Mouse (Mus musculus) left cerebral cortex, postnatal 14 days (tissue): ENCODE measurements around the gene Kctd19. TPM values are rescaled to one million over a fixed set of nuclear protein-coding genes. Genes with fewer than 3 reads are reported as not detected.

ENCODE experiments used
- DNase-seq, 2 experiments: peaks; one replicate each; pipeline ENCODE4 v3.0.0; 2021 to 2022; ENCODE audit warnings: low spot score in 2 of 2, mixed read lengths in 1 of 2
- intact Hi-C: fragments of 180-260 bp; cut with DNase I; formaldehyde crosslinking; loops from one replicate; pipeline ENCODE4 v1.15.1; 2025
- long read RNA-seq, 2 experiments: library from polyadenylated mRNA; stranded (forward); transcript quantifications; one replicate each; pipeline ENCODE4 v2.0.0; 2021
- total RNA-seq, 2 experiments: library from RNA; stranded (reverse); gene quantifications; 2 replicates each; pipeline ENCODE4 v1.2.3; 2021

Kctd19 gene
- total RNA-seq = not detected
- long read RNA-seq, experiment 1 = 0 reads
- long read RNA-seq, experiment 2 = 0 reads

DNA sequence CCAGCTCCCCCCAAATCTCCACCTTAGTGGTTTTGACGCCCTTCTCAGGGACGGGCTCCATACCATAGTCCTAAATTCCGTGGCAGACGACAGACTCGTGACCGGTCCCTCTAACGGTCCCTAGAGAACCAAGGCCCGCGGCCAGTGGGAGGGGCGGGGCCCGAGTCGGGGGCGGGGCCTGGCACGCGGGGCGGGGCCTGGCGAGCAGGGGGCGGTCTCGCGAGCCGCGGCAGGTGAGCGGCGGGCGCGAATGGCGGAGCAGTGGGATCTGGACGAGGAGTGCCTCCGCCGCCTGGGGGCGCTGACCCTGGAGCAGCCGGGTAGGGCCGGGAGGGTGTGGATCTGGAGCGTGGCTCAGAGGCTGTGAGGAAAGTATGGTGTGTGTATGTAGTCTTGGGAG, at the start of gene Kctd19, which contains the start of gene Lrrc36:
Gene Kctd19, minus strand, starts transcription at position 112 of the 400 bp plus-strand sequence.
Gene Lrrc36, plus strand, starts transcription at position 181 of the 400 bp plus-strand sequence.
- DNase-seq = no peak
- intact Hi-C loops = no loop called here

- intact Hi-C loops = no loop called here
- DNase-seq = no peak
These were observed 47.9 kb upstream of the Kctd19 start for GRCm38 (mm10) chr8:105461085-105461803.

DNA sequence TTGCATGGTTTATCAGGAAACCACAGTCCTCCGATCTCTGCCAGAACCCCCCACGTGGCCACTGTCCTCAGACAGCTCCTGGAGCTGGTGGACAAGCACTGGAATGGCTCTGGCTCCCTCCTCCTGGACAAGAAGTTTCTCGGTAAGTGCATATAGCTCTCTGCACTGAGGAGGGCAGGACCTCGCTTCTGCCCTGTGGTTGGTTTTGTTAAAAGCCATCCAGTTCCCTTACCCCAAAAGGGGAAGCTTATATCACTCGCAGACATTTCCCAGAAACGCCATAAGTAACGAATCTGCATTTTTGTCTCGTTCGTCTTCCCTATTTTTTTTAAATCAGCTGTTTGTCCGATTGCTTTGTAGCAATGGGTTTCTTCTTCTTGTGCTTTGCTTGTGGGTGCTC, 41.9 kb upstream of the Kctd19 start:
- no peak for DNase-seq
- intact Hi-C loops = no loop called here

GRCm38 (mm10) chr8:105454088-105454487, 40.8 kb upstream of the Kctd19 start:
- intact Hi-C loops = no loop called here
- no peak for DNase-seq

GRCm38 (mm10) chr8:105453296-105453695, 40.0 kb upstream of the Kctd19 start:
- DNase-seq = no peak
- intact Hi-C loops = no loop called here

DNA sequence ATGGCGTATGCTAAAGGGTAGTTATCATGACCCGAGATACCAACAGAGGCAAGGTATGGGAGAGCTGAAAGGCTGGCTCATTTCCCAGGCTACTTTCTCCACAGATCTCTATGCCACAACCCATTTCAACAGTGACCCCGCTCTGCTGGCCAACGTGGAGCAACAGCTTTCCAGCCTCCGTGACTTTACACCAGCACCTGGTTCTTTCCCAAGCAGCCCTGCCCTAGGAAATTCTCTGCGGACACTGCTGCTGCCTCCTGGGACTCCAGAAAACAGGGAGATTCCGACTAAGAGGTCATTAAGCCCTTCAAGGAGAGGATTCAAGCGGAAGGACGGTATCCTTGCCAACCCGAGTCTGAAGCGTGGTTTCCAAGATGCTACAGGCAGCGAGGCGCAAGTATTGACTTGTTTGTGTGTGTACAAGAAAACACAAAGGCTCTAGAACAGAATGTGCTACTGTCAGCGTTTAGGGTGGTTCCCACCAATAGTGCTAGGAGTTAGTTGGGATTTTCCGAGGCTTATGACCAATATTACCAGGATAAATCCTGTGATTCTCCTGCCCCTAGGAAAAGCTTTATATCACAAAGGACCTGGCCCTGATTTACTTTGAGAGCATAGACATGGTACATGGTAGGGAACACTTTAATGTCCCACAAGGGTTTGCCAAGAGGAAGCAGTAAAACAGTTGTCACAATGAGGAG, 38.8 kb upstream of the Kctd19 start:
- intact Hi-C loops = no loop called here
- no peak for DNase-seq

GRCm38 (mm10) chr8:105450977-105451376, 37.7 kb upstream of the Kctd19 start:
- intact Hi-C loops = no loop called here
- DNase-seq = no peak

DNA sequence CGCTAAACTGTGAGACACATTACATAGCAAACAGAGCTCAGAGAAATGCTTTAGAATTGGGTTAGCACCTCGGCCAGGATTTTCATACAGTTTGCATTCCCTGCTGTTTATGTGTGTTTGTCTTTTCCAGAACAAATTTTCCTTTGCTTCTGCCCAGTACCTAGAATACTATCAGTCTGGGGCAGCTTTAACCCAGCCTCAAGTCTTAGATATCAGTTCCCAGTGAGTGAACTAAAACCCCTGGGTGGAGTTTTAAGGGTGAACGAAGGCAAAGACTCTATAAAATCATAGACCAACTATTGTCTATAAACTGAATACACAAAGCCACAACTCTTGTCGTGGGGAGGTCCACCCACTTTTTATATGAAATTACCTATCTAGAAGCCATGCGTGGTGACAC, 35.3 kb upstream of the Kctd19 start:
- intact Hi-C loops = no loop called here
- no peak for DNase-seq

DNA sequence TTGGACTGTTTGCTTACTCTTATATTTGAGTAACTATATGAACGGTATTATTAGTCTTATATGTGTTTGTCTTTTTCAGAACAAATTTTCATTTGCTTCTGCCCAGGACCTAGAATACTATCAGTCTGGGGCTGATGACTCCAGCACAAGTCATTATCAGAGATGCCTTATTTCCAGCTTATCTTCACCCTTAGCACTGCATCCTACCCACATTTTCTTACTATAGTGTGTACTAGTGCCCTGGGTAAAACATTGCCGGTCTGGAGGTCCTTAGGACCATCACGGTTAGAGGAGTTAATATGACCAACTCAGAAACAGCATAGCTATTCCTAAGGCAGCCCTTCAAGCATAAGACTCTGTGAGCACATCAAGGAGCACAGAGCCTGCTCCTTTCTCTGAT, 34.9 kb upstream of the Kctd19 start:
- intact Hi-C loops = no loop called here
- DNase-seq = no peak

DNA sequence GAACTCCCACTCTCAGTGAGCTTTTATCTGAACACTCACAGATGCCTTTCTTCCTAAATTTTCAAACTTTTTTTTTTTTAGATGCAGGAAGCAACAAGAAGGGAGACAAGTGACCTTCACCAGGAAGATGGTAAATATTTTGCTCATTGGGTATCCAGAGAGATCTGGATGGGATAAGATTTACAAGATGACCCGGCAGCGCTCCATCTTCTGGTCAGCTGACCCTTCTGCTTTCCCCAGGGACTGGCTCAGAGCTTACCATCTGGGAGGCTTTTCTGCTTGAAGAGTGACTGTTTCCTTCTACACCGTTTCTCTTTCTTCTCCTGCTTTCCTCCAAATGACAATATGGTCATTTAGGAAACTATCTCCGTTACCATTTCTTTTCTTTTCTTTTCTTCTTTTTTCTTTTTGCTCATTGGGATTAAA, 32.8 kb upstream of the Kctd19 start:
- no peak for DNase-seq
- intact Hi-C loops = no loop called here

DNA sequence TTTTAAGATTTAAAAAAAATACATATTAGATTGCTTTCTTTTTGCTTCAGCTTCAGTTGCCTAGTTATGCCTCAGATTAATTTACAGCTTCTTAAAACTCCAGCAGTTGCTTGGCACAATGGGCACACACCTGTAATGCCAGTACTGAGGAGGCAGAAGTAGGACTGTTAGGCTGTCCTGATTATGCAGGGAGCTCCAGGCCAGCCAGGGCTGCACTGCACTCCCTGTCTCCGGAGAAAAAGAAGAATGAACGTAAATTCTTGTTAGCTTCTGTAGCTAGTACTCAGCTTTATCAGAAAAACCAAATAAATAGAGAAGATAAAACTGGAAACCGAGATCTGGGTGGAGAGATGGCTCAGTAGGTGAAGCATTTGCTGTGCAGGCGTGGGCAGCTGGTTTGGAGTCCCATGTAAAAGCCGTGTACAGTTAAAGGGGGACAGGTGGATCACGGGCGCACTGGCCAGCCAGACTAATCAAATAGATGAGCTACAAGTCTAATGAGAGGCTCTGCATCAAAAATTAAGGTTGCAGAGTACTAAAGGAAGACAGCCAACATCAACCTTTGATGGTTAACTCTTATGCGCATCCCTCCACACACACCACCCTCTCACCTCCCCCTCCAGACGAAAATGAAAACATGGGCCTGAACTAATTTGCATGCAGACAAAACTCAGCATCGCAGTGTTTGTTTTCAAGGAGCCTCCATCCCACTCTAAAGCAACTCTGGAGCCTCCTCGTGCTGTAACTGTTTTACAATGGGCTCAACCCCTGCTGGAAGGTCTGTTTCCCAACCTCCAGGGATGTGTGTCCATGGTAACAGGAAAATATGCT, 32.2 kb upstream of the Kctd19 start:
- DNase-seq = peak; percentile 38 to 55
- intact Hi-C loops = no loop called here

DNA sequence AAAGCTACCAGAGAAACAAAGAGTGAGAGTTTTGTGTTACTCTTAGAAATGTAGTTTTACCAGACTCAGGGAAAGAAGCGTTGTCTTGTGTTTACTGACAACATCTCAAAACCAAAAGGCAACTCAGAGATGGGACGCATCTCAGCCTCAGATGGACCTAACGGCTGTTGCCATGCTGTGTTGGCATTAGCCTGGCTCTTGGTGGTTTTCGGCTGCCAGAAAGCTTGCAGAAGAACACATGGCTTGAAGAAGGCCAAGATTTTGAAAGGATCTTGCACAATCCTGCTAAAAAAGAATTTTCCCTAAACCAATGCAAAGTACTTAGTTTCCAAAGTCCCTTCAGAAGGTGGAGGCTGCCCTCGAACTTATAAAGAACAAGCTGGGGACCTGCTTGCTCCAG, 29.4 kb upstream of the Kctd19 start:
- DNase-seq = no peak
- intact Hi-C loops = no loop called here

GRCm38 (mm10) chr8:105441433-105441832, 28.1 kb upstream of the Kctd19 start:
- peak in 1 of 2 experiments; percentile 34 for DNase-seq

GRCm38 (mm10) chr8:105438865-105439264, 25.6 kb upstream of the Kctd19 start:
- intact Hi-C loops = no loop called here
- peak in 1 of 2 experiments; percentile 19 for DNase-seq

More at GRCm38 (mm10) chr8:105441433-105441832, 28.1 kb upstream of the Kctd19 start:
- intact Hi-C loops = no loop called here

- intact Hi-C loops = no loop called here
- no peak for DNase-seq
These were observed 23.9 kb upstream of the Kctd19 start for GRCm38 (mm10) chr8:105437078-105437748.

- DNase-seq = no peak
- intact Hi-C loops = no loop called here
These were observed 22.9 kb upstream of the Kctd19 start for GRCm38 (mm10) chr8:105436218-105436617.

DNA sequence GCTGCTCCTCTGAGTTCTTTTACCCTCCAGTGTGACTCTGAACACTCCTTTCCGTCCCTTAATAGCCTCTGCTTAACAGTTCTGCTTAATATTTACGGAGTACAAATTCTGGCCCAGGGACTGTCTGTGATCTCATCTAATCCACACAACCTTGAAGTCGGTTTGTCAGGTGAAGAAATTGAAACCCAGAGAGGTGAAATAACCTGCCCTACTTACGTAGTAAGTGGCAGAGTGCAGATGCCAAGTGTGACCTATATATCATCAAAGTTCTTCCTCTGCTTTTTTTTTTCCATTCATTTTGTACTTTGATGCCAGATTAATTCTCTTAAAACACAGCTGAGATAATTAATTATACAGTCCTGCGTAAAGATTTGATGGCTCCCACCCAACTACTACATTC, 20.8 kb upstream of the Kctd19 start:
- DNase-seq = no peak
- intact Hi-C loops = no loop called here

DNA sequence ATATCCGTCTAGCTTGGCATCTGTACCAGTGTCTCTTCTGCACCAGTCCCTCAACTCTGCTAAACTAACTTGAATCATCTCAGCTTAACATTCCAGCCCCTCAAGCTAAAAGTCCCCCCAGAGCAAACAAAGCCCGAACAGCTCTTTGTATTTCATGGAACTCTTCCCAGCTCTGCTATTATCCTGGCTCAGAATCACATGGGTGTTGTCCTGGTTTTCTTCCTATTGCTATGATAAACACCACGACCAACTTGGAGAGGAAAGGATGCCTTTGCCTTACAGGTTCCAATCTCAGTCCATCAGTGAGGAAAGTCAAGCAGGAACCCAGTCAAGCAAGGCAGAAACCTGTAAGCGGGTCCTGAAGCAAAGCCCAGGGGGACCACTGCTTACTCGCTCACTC, 20.2 kb upstream of the Kctd19 start:
- DNase-seq = no peak
- intact Hi-C loops = no loop called here

GRCm38 (mm10) chr8:105433021-105433420, 19.7 kb upstream of the Kctd19 start:
- no peak for DNase-seq
- intact Hi-C loops = no loop called here
